Mouse (Mus musculus) liver, embryonic 12.5 days (tissue): ENCODE measurements around the gene Atg3. TPM values are rescaled to one million over a fixed set of nuclear protein-coding genes. Genes with fewer than 3 reads are reported as not detected.

Experiments used
- ATAC-seq: fragments of 200-750 bp; cut with Nextera tagmentation; 2 replicates; pipeline ENCODE4 v1.8.0; 2017; ENCODE audit warnings: moderate number of reproducible peaks, mild to moderate bottlenecking, moderate library complexity
- H3K27ac ChIP-seq: fragments of 300-500 bp; sonication (generic); 2 replicates; pipeline ENCODE4 v1.5.1; 2016; ENCODE audit warnings: mild to moderate bottlenecking
- H3K27me3 ChIP-seq: fragments of 300-500 bp; sonication (generic); replicated peaks from 2 replicates; pipeline ENCODE4 v1.6.1; 2016; ENCODE audit warnings: mild to moderate bottlenecking, moderate library complexity
- H3K36me3 ChIP-seq: fragments of 300-500 bp; sonication (generic); 2 replicates; pipeline ENCODE4 v1.6.1; 2016; ENCODE audit warnings: mild to moderate bottlenecking, moderate library complexity
- H3K4me1 ChIP-seq: fragments of 300-500 bp; sonication (generic); 2 replicates; pipeline ENCODE4 v1.6.1; 2016
- H3K4me2 ChIP-seq: fragments of 300-500 bp; sonication (generic); 2 replicates; pipeline ENCODE4 v1.6.1; 2016; ENCODE audit warnings: mild to moderate bottlenecking, moderate library complexity
- H3K4me3 ChIP-seq: fragments of 300-500 bp; sonication (generic); 2 replicates; pipeline ENCODE4 v1.5.1; 2016; ENCODE audit warnings: mild to moderate bottlenecking, moderate library complexity
- H3K9ac ChIP-seq: fragments of 300-500 bp; sonication (generic); 2 replicates; pipeline ENCODE4 v1.6.1; 2016; ENCODE audit warnings: mild to moderate bottlenecking, moderate library complexity
- H3K9me3 ChIP-seq: fragments of 300-500 bp; sonication (generic); replicated peaks from 2 replicates; pipeline ENCODE4 v1.6.1; 2016; ENCODE audit warnings: mild to moderate bottlenecking, moderate library complexity
- whole genome bisulfite sequencing: fragments of 180-500 bp; shearing (Covaris S2); methylation state at CpG from one replicate; pipeline ENCODE4 v1.1.7; 2016; ENCODE audit not compliant: insufficient replicate concordance; 5-methylcytosine and 5-hydroxymethylcytosine counted together
- polyA plus RNA-seq: library from polyadenylated mRNA; unstranded; fragments of >200 nt; fragmentation: Nextera tagmentation; extraction: Ambion mirVana; gene quantifications from 2 replicates; pipeline ENCODE4 v1.2.1, GENCODE M21; 2016

The Atg3 gene
- polyA plus RNA-seq, result 28.9 TPM in 2 replicates

- under 1% methylated on average over 52 of the region's 64 CpGs for WGBS
Measured at GRCm38 (mm10) chr16:45158522-45159388, at the start of gene Atg3, which contains the start of gene Slc35a5. Atg3 (plus strand) TSS chr16:45158785. Slc35a5 (minus strand) TSS chr16:45158706.

GRCm38 (mm10) chr16:45110498-45110897, 48.1 kb upstream of the Atg3 start:
- no peaks in the 10 kb centered on the region for H3K36me3 ChIP-seq
- no peak overlapping the region for H3K4me3 ChIP-seq
- 28% methylated on average over 4 of the region's 4 CpGs for whole genome bisulfite sequencing
- no peak overlapping the region for H3K4me2 ChIP-seq
- no peak for ATAC-seq
- H3K9me3 ChIP-seq, result no peaks in the 10 kb centered on the region
- no peak overlapping the region for H3K27ac ChIP-seq
- no peaks in the 10 kb centered on the region for H3K27me3 ChIP-seq
- H3K4me1 ChIP-seq, result no peaks in the 10 kb centered on the region
- no peak overlapping the region for H3K9ac ChIP-seq

More at GRCm38 (mm10) chr16:45158522-45159388, at the start of gene Atg3, which contains the start of gene Slc35a5:
- H3K4me1 ChIP-seq, result peaks cover 26% of the 10 kb centered on the region
- peak within 1 kb of the TSS; percentile 78 for H3K4me3 ChIP-seq
- ATAC-seq, result peak; percentile 89
- peaks cover 13% of the 10 kb centered on the region for H3K36me3 ChIP-seq
- peak within 1 kb of the TSS; percentile 95 for H3K27ac ChIP-seq
- no peaks in the 10 kb centered on the region for H3K9me3 ChIP-seq
- H3K4me2 ChIP-seq, result peak within 1 kb of the TSS; percentile 89
- peak within 1 kb of the TSS; percentile 83 for H3K9ac ChIP-seq
- no peaks in the 10 kb centered on the region for H3K27me3 ChIP-seq

GRCm38 (mm10) chr16:45117200-45117599, 41.4 kb upstream of the Atg3 start:
- Histone ChIP-seq H3K4me3 (no peak overlapping the region), H3K9me3 (no peaks in the 10 kb centered on the region), H3K27ac (no peak overlapping the region), H3K27me3 (no peaks in the 10 kb centered on the region), H3K9ac (no peak overlapping the region), H3K4me1 (no peaks in the 10 kb centered on the region), H3K4me2 (no peak overlapping the region), H3K36me3 (no peaks in the 10 kb centered on the region)
- 58% methylated on average over 3 of the region's 3 CpGs for WGBS
- no peak for ATAC-seq

- no peaks in the 10 kb centered on the region for H3K9me3 ChIP-seq
- H3K27me3 ChIP-seq, result no peaks in the 10 kb centered on the region
- H3K4me2 ChIP-seq, result no peak overlapping the region
- H3K9ac ChIP-seq, result no peak overlapping the region
- H3K4me3 ChIP-seq, result no peak overlapping the region
- ATAC-seq, result no peak
- H3K4me1 ChIP-seq, result no peaks in the 10 kb centered on the region
- 57% methylated on average over 3 of the region's 3 CpGs for WGBS
- no peak overlapping the region for H3K27ac ChIP-seq
- no peaks in the 10 kb centered on the region for H3K36me3 ChIP-seq
Measured at GRCm38 (mm10) chr16:45118760-45119159, 39.8 kb upstream of the Atg3 start.

- ATAC-seq, result no peak
- no peak overlapping the region for H3K4me2 ChIP-seq
- H3K9me3 ChIP-seq, result no peaks in the 10 kb centered on the region
- no peaks in the 10 kb centered on the region for H3K36me3 ChIP-seq
- no peak overlapping the region for H3K9ac ChIP-seq
- no peaks in the 10 kb centered on the region for H3K4me1 ChIP-seq
- no peaks in the 10 kb centered on the region for H3K27me3 ChIP-seq
- no peak overlapping the region for H3K27ac ChIP-seq
- WGBS, result 71% methylated on average over 5 of the region's 5 CpGs
- H3K4me3 ChIP-seq, result no peak overlapping the region
Measured at GRCm38 (mm10) chr16:45120844-45121425, 37.6 kb upstream of the Atg3 start.

- H3K27me3 ChIP-seq, result no peaks in the 10 kb centered on the region
- H3K36me3 ChIP-seq, result no peaks in the 10 kb centered on the region
- no peak overlapping the region for H3K4me2 ChIP-seq
- no peak overlapping the region for H3K9ac ChIP-seq
- 63% methylated on average over 5 of the region's 5 CpGs for WGBS
- no peaks in the 10 kb centered on the region for H3K9me3 ChIP-seq
- H3K4me1 ChIP-seq, result no peaks in the 10 kb centered on the region
- no peak overlapping the region for H3K4me3 ChIP-seq
- no peak for ATAC-seq
- no peak overlapping the region for H3K27ac ChIP-seq
Measured at GRCm38 (mm10) chr16:45122571-45122970, 36.0 kb upstream of the Atg3 start.

- Histone ChIP-seq H3K27me3 (no peaks in the 10 kb centered on the region), H3K27ac (no peak overlapping the region), H3K9me3 (no peaks in the 10 kb centered on the region), H3K4me2 (no peak overlapping the region), H3K4me3 (no peak overlapping the region), H3K9ac (no peak overlapping the region), H3K4me1 (no peaks in the 10 kb centered on the region), H3K36me3 (no peaks in the 10 kb centered on the region)
- ATAC-seq, result no peak
- WGBS, result 58% methylated on average over 9 of the region's 9 CpGs
Measured at GRCm38 (mm10) chr16:45124230-45125203, 34.1 kb upstream of the Atg3 start.

GRCm38 (mm10) chr16:45127936-45128710, 30.5 kb upstream of the Atg3 start:
- Histone ChIP-seq H3K27ac (no peak overlapping the region), H3K4me2 (no peak overlapping the region), H3K9me3 (no peaks in the 10 kb centered on the region), H3K27me3 (no peaks in the 10 kb centered on the region), H3K4me1 (no peaks in the 10 kb centered on the region), H3K9ac (no peak overlapping the region), H3K36me3 (no peaks in the 10 kb centered on the region), H3K4me3 (no peak overlapping the region)
- WGBS, result 62% methylated on average over 2 of the region's 2 CpGs
- no peak for ATAC-seq

- no peak for ATAC-seq
- no peak overlapping the region for H3K4me3 ChIP-seq
- H3K36me3 ChIP-seq, result peaks cover 61% of the 10 kb centered on the region
- H3K27me3 ChIP-seq, result no peaks in the 10 kb centered on the region
- no peaks in the 10 kb centered on the region for H3K4me1 ChIP-seq
- H3K9me3 ChIP-seq, result no peaks in the 10 kb centered on the region
- no peak overlapping the region for H3K9ac ChIP-seq
- no peak overlapping the region for H3K4me2 ChIP-seq
- WGBS, result 79% methylated on average over 5 of the region's 5 CpGs
- no peak overlapping the region for H3K27ac ChIP-seq
Measured at GRCm38 (mm10) chr16:45141711-45142110, 16.9 kb upstream of the Atg3 start.

GRCm38 (mm10) chr16:45142565-45142964, 16.0 kb upstream of the Atg3 start:
- no peak overlapping the region for H3K9ac ChIP-seq
- no peak overlapping the region for H3K4me3 ChIP-seq
- H3K9me3 ChIP-seq, result no peaks in the 10 kb centered on the region
- no peak for ATAC-seq
- no peaks in the 10 kb centered on the region for H3K4me1 ChIP-seq
- H3K4me2 ChIP-seq, result no peak overlapping the region
- no peak overlapping the region for H3K27ac ChIP-seq
- WGBS, result 78% methylated on average over 5 of the region's 5 CpGs
- no peaks in the 10 kb centered on the region for H3K27me3 ChIP-seq
- peaks cover 66% of the 10 kb centered on the region for H3K36me3 ChIP-seq

- no peak for ATAC-seq
- Histone ChIP-seq H3K27ac (no peak overlapping the region), H3K36me3 (peaks cover 71% of the 10 kb centered on the region), H3K4me1 (no peaks in the 10 kb centered on the region), H3K9ac (no peak overlapping the region), H3K4me3 (no peak overlapping the region), H3K9me3 (no peaks in the 10 kb centered on the region), H3K27me3 (no peaks in the 10 kb centered on the region), H3K4me2 (no peak overlapping the region)
- 66% methylated on average over 6 of the region's 6 CpGs for WGBS
Measured at GRCm38 (mm10) chr16:45145119-45145518, 13.5 kb upstream of the Atg3 start.
